Mouse (Mus musculus) small intestine, adult 2 months (tissue): ENCODE data around the gene Dennd1a.

ENCODE experiments used
- CTCF ChIP-seq: fragments of 200-500 bp; IDR thresholded peaks from 2 replicates; pipeline ENCODE4 v1.5.1; 2012; ENCODE audit warnings: low read depth, mild to moderate bottlenecking, control low read depth, inconsistent platforms, low read length, moderate library complexity, mixed read lengths; ENCODE audit not compliant: insufficient replicate concordance, insufficient read length; ENCODE audit errors: extremely low read depth
- POLR2A ChIP-seq: fragments of 200-500 bp; IDR thresholded peaks from 2 replicates; pipeline ENCODE4 v1.6.1; 2012; ENCODE audit warnings: low read depth, mild to moderate bottlenecking, control low read depth, inconsistent platforms, low read length, moderate library complexity

GRCm38 (mm10) chr2:38336606-38337005, 49.4 kb upstream of the Dennd1a start:
- TF ChIP-seq CTCF (no peak), POLR2A (no peak)
